Mouse (Mus musculus) midbrain, embryonic 11.5 days (tissue): ENCODE measurements around the gene Eng. TPM values are rescaled to one million over a fixed set of nuclear protein-coding genes. Genes with fewer than 3 reads are reported as not detected.

ENCODE experiments used
- ATAC-seq: fragments of 200-750 bp; cut with Nextera tagmentation; 2 replicates; pipeline ENCODE4 v1.8.0; 2017; ENCODE audit warnings: moderate TSS enrichment, moderate library complexity; ENCODE audit not compliant: low FRiP score
- DNase-seq: peaks from one replicate; pipeline ENCODE4 v3.0.0; 2015; ENCODE audit warnings: low spot score; ENCODE audit errors: missing footprints
- H3K27ac ChIP-seq: fragments of 300-500 bp; sonication (generic); 2 replicates; pipeline ENCODE4 v1.5.1; 2014; ENCODE audit warnings: low read depth, low read length
- H3K27me3 ChIP-seq: fragments of 300-500 bp; sonication (generic); 2 replicates; pipeline ENCODE4 v1.6.1; 2014; ENCODE audit warnings: mild to moderate bottlenecking, low read length, moderate library complexity, mixed read lengths; ENCODE audit not compliant: control insufficient read depth, insufficient read depth
- H3K36me3 ChIP-seq: fragments of 300-500 bp; sonication (generic); 2 replicates; pipeline ENCODE4 v1.6.1; 2014; ENCODE audit warnings: mild to moderate bottlenecking, low read length, moderate library complexity, mixed read lengths; ENCODE audit not compliant: control insufficient read depth, insufficient read depth
- H3K4me1 ChIP-seq: fragments of 300-500 bp; sonication (generic); 2 replicates; pipeline ENCODE4 v1.6.1; 2014; ENCODE audit warnings: low read length; ENCODE audit not compliant: control insufficient read depth, insufficient read depth
- H3K4me2 ChIP-seq: fragments of 300-500 bp; sonication (generic); 2 replicates; pipeline ENCODE4 v1.6.1; 2014; ENCODE audit warnings: mild to moderate bottlenecking, moderate library complexity
- H3K4me3 ChIP-seq: fragments of 300-500 bp; sonication (generic); 2 replicates; pipeline ENCODE4 v1.5.1; 2014; ENCODE audit warnings: low read depth, low read length
- H3K9ac ChIP-seq: fragments of 300-500 bp; sonication (generic); 2 replicates; pipeline ENCODE4 v1.6.1; 2014; ENCODE audit warnings: low read length
- H3K9me3 ChIP-seq: fragments of 300-500 bp; sonication (generic); 2 replicates; pipeline ENCODE4 v1.6.1; 2016; ENCODE audit warnings: low read length; ENCODE audit not compliant: control insufficient read depth
- WGBS: fragments of 180-500 bp; shearing (Covaris S2); extraction: QIAGEN DNeasy Blood & Tissue Kit; methylation state at CpG from one replicate; pipeline ENCODE4 v1.1.7; 2014; 5-methylcytosine and 5-hydroxymethylcytosine counted together
- polyA plus RNA-seq: library from polyadenylated mRNA; unstranded; fragments of >200 nt; fragmentation: Nextera tagmentation; extraction: Ambion mirVana; gene quantifications from 2 replicates; pipeline ENCODE4 v1.2.1, GENCODE M21; 2014

Eng gene
- polyA plus RNA-seq, 1 experiment from 2014 or later: 22.7 TPM

DNA sequence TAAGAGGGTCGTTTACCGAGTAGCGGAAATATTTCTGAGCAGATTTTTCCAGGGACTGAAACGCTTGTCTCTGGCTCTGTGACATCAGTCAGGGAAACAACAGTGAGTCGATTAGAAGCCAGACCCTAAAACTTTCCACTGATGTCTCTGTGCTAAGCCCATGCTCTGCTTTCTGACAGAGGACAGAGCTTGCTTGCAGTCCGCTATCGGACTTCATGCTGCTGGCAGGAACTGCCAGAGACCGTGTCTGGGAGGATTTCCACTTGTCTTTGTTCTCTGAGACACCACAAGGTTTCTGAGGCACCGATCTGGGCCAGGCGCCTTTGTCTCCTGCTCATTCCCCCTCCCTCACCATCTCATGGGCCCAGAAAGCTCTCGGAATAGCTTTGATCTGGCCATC lies 21.4 kb downstream of the Eng start:
- DNase-seq (no peak), ATAC-seq (no peak)
- peak overlapping the region; percentile 48 for H3K9ac ChIP-seq
- H3K36me3 ChIP-seq: no peaks in the 10 kb centered on the region
- no peak overlapping the region for H3K4me3 ChIP-seq
- H3K27me3 ChIP-seq: no peaks in the 10 kb centered on the region
- H3K27ac ChIP-seq: peak overlapping the region; percentile 51; the same call in 1 of the 2 replicates
- H3K4me2 ChIP-seq: no peak overlapping the region; the same call in 1 of the 2 replicates
- no peaks in the 10 kb centered on the region for H3K4me1 ChIP-seq
- WGBS: 36% methylated on average over 11 of the region's 11 CpGs
- H3K9me3 ChIP-seq: no peaks in the 10 kb centered on the region

DNA sequence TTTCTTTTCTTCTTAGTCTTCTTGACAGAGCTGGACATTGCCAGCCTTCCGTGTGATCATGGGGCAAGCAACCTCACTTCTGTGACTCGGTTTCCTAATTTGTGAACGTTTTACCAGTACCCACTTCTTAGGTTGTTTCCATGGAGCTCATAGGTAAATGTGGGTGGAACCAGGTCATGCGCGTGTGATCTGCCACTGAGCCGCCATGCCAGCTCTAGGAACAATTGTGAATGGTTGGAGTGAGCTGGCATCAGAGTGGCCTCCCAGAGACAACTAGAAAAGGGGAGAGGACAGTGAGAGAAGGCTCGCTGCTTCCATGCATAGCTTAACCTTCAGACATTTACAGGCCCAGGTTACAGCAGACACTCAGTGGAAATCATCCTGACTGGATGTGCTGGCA lies 21.8 kb downstream of the Eng start:
- Histone ChIP-seq H3K27ac (no peak overlapping the region), H3K36me3 (no peaks in the 10 kb centered on the region), H3K4me2 (no peak overlapping the region), H3K4me3 (no peak overlapping the region), H3K9me3 (no peaks in the 10 kb centered on the region), H3K27me3 (no peaks in the 10 kb centered on the region), H3K4me1 (no peaks in the 10 kb centered on the region), H3K9ac (peak overlapping the region; percentile 48; the same call in 1 of the 2 replicates)
- DNase-seq (peak; percentile 89), ATAC-seq (no peak)
- WGBS: 68% methylated on average over 7 of the region's 7 CpGs

DNA sequence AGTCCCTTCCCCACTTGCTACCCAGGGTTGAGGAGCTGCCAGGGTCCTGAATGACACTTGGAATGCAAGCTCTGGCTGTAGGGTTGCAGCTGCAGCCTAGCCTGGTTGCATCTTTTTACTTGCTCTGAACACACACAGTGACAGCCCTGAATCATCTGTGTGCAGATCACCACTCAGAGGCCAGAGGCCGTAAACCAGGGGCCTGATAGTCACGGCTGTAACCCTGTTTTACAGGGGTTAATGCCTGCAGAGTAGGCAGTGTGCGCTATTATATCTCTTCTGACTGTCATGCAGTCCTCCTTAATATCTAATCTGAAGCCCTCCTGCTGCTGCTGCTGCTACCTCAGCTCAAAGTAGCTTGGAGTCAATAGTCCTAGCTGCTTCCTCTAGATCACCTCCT lies 23.5 kb downstream of the Eng start:
- WGBS: 90% methylated on average over 3 of the region's 3 CpGs

DNA sequence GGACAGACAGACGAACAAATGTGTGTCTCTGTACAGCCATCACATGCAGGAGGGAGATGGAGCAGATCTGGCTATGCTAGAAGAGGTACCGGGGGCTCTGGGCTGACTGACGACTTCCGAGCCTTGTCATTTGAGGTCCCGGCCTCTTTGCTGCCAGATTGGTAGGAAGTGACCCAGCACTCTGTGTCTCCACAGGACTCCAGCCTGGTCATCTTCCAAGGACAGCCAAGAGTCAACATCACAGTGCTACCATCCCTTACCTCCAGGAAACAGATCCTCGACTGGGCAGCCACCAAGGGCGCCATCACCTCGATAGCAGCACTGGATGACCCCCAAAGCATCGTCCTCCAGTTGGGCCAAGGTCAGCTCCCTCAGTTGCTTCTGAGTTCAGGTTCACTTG lies 24.8 kb downstream of the Eng start:
- ATAC-seq: no peak
- H3K4me3 ChIP-seq: no peak overlapping the region
- no peaks in the 10 kb centered on the region for H3K36me3 ChIP-seq
- no peaks in the 10 kb centered on the region for H3K27me3 ChIP-seq
- H3K9me3 ChIP-seq: no peaks in the 10 kb centered on the region
- H3K4me2 ChIP-seq: no peak overlapping the region
- no peak for DNase-seq
- no peak overlapping the region for H3K27ac ChIP-seq
- 88% methylated on average over 9 of the region's 9 CpGs for WGBS
- no peak overlapping the region for H3K9ac ChIP-seq
- no peaks in the 10 kb centered on the region for H3K4me1 ChIP-seq

More for the DNA sequence above, 23.5 kb downstream of the Eng start:
- Histone ChIP-seq H3K4me1 (no peaks in the 10 kb centered on the region), H3K4me3 (no peak overlapping the region), H3K27me3 (no peaks in the 10 kb centered on the region), H3K36me3 (no peaks in the 10 kb centered on the region), H3K9ac (no peak overlapping the region), H3K9me3 (no peaks in the 10 kb centered on the region), H3K27ac (no peak overlapping the region), H3K4me2 (no peak overlapping the region)
- no peak for DNase-seq
- no peak for ATAC-seq

DNA sequence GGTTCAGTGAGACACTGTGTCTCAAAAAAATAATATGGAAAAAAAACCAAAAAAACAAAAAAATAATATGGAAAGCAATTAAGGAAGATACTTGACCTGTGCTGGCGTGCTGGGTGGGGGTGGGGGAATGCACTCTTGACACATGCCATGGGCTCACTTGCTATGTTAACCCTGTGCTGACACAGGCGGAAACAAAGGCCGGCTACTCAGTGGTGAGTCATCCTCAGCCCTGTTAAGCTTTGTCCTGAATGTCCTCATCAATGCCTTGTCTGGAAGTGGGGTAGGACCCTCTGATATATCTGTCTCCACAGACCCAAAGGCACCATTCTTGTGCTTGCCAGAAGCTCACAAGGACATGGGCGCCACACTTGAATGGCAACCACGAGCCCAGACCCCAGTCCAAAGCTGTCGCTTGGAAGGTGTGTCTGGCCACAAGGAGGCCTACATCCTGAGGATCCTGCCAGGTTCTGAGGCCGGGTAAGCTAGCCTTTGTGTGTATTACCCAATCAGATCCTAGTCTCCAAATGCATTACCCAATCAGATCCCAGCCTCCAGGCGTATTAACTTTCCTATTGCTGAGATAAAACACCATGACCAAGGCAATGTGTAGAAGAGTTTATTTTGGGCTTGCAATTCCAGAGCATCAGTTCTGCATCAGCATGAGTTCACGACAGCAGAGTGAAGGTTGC lies 25.7 kb downstream of the Eng start:
- Histone ChIP-seq H3K4me3 (no peak overlapping the region), H3K36me3 (no peaks in the 10 kb centered on the region), H3K9ac (no peak overlapping the region), H3K9me3 (no peaks in the 10 kb centered on the region), H3K27ac (no peak overlapping the region), H3K27me3 (no peaks in the 10 kb centered on the region), H3K4me2 (no peak overlapping the region), H3K4me1 (no peaks in the 10 kb centered on the region)
- DNase-seq (no peak), ATAC-seq (no peak)
- WGBS: 71% methylated on average over 9 of the region's 9 CpGs

DNA sequence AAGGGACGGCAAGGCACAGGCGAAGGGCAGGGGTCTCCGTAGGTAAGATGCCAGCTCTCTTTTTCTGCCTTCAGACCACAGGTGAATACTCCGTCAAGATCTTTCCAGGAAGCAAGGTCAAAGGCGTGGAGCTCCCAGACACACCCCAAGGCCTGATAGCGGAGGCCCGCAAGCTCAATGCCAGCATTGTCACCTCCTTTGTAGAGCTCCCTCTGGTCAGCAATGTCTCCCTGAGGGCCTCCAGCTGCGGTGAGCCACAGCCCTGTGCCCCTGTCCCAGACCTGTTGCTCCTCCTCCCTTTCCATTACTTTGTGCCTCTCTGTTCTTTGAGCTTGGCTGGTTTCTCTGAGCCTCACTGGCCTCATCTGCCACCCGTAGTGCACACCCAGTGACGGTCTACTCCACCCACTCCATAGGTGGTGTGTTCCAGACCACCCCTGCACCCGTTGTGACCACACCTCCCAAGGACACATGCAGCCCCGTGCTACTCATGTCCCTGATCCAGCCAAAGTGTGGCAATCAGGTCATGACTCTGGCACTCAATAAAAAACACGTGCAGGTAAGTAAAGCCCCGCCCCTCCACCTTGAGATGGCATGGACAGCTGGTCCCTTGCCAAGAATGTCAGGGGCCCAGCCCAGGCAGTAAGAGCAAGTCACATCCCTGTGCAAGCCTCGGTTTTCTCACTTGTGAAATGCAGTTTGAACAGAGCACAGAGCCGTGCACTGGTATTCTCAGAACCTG lies 27.0 kb downstream of the Eng start:
- DNase-seq: no peak
- Histone ChIP-seq H3K27me3 (no peaks in the 10 kb centered on the region), H3K9ac (no peak overlapping the region), H3K4me1 (no peaks in the 10 kb centered on the region), H3K27ac (no peak overlapping the region), H3K9me3 (no peaks in the 10 kb centered on the region), H3K4me3 (no peak overlapping the region), H3K36me3 (no peaks in the 10 kb centered on the region), H3K4me2 (no peak overlapping the region)
- no peak for ATAC-seq
- 90% methylated on average over 16 of the region's 16 CpGs for WGBS

DNA sequence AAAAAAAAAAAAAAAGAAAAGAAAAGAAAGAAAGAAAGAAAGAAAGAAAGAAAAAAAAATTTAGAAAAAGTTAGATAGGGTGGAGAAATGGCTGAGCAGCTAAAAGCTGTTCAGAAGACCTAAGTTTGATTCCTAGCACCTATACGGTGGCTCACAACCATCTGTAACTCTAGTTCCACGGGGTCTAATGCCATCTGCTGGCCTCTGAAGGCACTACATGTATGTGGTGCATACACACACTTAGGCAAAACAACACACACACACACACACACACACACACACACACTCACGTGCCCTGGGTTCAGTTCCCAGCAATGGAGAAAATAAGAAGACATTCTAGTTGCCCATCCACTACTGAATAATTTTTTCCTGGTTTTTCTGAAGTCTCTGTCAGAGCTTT lies 30.4 kb downstream of the Eng start:
- 90% methylated on average over 3 of the region's 3 CpGs for WGBS
- ATAC-seq: no peak
- no peaks in the 10 kb centered on the region for H3K27me3 ChIP-seq

DNA sequence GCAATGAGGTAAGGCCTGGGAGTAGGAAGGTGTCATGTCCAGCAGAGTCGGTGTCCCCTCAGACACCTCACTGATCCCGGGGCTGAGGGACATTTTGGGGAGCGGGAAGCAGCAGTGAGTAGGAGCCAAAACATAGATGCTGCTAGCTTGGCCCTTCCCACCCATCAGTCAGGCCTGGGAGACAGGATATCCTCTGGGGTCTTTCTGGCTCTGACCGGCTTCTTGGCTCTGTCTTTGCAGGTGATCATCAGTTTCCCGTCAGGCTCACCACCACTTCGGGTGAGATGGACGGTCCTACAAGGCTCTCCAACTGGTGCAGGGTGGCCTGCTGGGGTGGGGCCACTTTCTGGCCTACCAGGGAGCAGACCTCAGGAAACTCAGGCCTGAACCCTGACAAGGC lies 31.3 kb downstream of the Eng start:
- H3K4me3 ChIP-seq: no peak overlapping the region
- DNase-seq (no peak), ATAC-seq (no peak)
- no peaks in the 10 kb centered on the region for H3K9me3 ChIP-seq
- no peak overlapping the region for H3K27ac ChIP-seq
- H3K27me3 ChIP-seq: no peaks in the 10 kb centered on the region
- no peak overlapping the region for H3K9ac ChIP-seq
- H3K4me2 ChIP-seq: no peak overlapping the region
- WGBS: 93% methylated on average over 7 of the region's 7 CpGs
- H3K4me1 ChIP-seq: no peaks in the 10 kb centered on the region
- H3K36me3 ChIP-seq: peaks cover 1% of the 10 kb centered on the region; the same call in 1 of the 2 replicates

More for the DNA sequence above, 30.4 kb downstream of the Eng start:
- Histone ChIP-seq H3K9ac (no peak overlapping the region), H3K9me3 (no peaks in the 10 kb centered on the region), H3K27ac (no peak overlapping the region), H3K4me2 (no peak overlapping the region), H3K36me3 (no peaks in the 10 kb centered on the region), H3K4me1 (no peaks in the 10 kb centered on the region), H3K4me3 (no peak overlapping the region)
- DNase-seq: no peak

DNA sequence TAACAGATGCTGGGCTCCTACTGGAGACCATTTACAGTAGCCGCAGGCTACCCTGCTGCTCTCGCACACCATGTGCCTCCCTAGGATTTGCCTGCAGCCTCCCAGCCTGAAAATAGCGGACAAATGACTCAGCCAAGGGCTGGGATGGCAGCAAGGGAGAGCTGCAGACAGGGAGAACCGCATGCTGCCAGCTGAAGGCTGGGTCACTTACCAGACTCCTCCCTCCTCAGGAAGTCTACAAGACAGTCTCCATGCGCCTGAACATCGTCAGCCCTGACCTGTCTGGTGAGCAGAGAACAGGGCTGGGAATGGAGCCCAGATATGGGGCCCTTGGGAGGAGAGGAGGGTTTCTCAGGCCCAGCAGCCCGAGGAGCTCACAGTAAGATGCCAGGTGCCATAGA lies 33.7 kb downstream of the Eng start:
- Histone ChIP-seq H3K9me3 (no peaks in the 10 kb centered on the region), H3K27ac (no peak overlapping the region), H3K27me3 (no peaks in the 10 kb centered on the region), H3K4me2 (no peak overlapping the region), H3K36me3 (peaks cover 6% of the 10 kb centered on the region; the same call in 1 of the 2 replicates), H3K4me1 (no peaks in the 10 kb centered on the region), H3K9ac (no peak overlapping the region), H3K4me3 (no peak overlapping the region)
- 71% methylated on average over 7 of the region's 7 CpGs for WGBS
- ATAC-seq (no peak), DNase-seq (no peak)
